Mouse (Mus musculus) right cerebral cortex, postnatal 25 days (tissue): ENCODE results near the gene Spata13.

Source experiments
- DNase-seq: peaks from one replicate; pipeline ENCODE4 v3.0.0; 2022

Gene Spata13

GRCm38 (mm10) chr14:60721938-60722337 lies 88.1 kb downstream of the Spata13 start:
- DNase-seq: no peak

GRCm38 (mm10) chr14:60726091-60726490 lies 92.3 kb downstream of the Spata13 start:
- no peak for DNase-seq

- no peak for DNase-seq
These were observed 93.3 kb downstream of the Spata13 start for GRCm38 (mm10) chr14:60727130-60727529.

GRCm38 (mm10) chr14:60732081-60732480 lies 98.3 kb downstream of the Spata13 start:
- DNase-seq: no peak

GRCm38 (mm10) chr14:60732787-60733186 lies 99.0 kb downstream of the Spata13 start:
- DNase-seq: peak; percentile 55

- no peak for DNase-seq
These were observed 99.9 kb downstream of the Spata13 start for GRCm38 (mm10) chr14:60733706-60734105.

- no peak for DNase-seq
These were observed 101.4 kb downstream of the Spata13 start for GRCm38 (mm10) chr14:60735206-60735605.

GRCm38 (mm10) chr14:60735848-60736547 lies 102.2 kb downstream of the Spata13 start:
- no peak for DNase-seq

- DNase-seq: peak; percentile 20
These were observed 102.9 kb downstream of the Spata13 start for GRCm38 (mm10) chr14:60736591-60737192.

- no peak for DNase-seq
These were observed 103.4 kb downstream of the Spata13 start for GRCm38 (mm10) chr14:60737202-60737611.

GRCm38 (mm10) chr14:60738434-60738938 lies 104.7 kb downstream of the Spata13 start:
- DNase-seq: no peak

- no peak for DNase-seq
These were observed 105.4 kb downstream of the Spata13 start for GRCm38 (mm10) chr14:60739155-60739554.

GRCm38 (mm10) chr14:60739616-60740015 lies 105.8 kb downstream of the Spata13 start:
- no peak for DNase-seq

GRCm38 (mm10) chr14:60740507-60740906 lies 106.7 kb downstream of the Spata13 start:
- DNase-seq: no peak

GRCm38 (mm10) chr14:60741033-60741432 lies 107.2 kb downstream of the Spata13 start:
- DNase-seq: no peak

- no peak for DNase-seq
These were observed 107.7 kb downstream of the Spata13 start for GRCm38 (mm10) chr14:60741490-60741981.

GRCm38 (mm10) chr14:60743681-60744080 lies 109.9 kb downstream of the Spata13 start:
- no peak for DNase-seq

- no peak for DNase-seq
These were observed 111.4 kb downstream of the Spata13 start for GRCm38 (mm10) chr14:60745201-60745600.

GRCm38 (mm10) chr14:60746141-60746540 lies 112.3 kb downstream of the Spata13 start:
- DNase-seq: no peak

- no peak for DNase-seq
These were observed 113.5 kb downstream of the Spata13 start for GRCm38 (mm10) chr14:60747154-60747870.

- DNase-seq: no peak
These were observed 116.1 kb downstream of the Spata13 start for GRCm38 (mm10) chr14:60749880-60750279.

GRCm38 (mm10) chr14:60751581-60751980 lies 117.8 kb downstream of the Spata13 start:
- DNase-seq: no peak
